Comparison of ENCODE assay signal across 1 mouse cellular context in the genomic region with DNA sequence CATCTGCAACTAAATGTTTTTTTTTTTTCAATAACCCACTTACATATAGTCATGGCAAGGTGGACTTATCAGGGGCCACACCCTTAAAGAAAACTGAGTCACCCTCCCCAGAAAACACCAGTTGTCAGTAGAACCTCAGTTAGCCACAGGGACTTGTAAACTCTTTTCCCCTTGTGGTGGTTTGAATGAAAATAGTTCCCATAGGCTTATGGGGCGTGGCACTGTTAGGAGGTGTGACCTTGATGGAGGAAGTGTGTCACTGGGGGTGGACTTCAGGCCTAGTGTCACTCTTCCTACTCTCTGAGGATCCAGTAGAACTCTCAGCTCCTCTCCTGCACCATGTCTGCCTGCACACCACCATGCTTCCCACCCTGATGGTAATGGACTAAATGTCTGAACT.
A peak's percentile ranks its signal among the peaks of the same experiment; 100 is the strongest.
TF ChIP-seq lines count a peak whose summit lies in the region.

No protein-coding gene starts in this region.

TF ChIP-seq in MEL, 35 proteins besides CTCF, POLR2A, EP300 and RAD21 (continued from another document):
- TF ChIP-seq NELFE (IDR thresholded peaks at IDR 0.05; ENCODE audit: low read depth, low read length) (no peak; the same call in 1 of the 2 replicates), TAL1 (IDR thresholded peaks at IDR 0.05; ENCODE audit: low read length) (no peak), ZC3H11A (IDR thresholded peaks at IDR 0.05; ENCODE audit: low read depth, low read length) (no peak), USF2 (IDR thresholded peaks at IDR 0.05; ENCODE audit: borderline replicate concordance in 1 of 2, insufficient read depth in 1 of 2, low read depth in 1 of 2, low read length in 2 of 2) (no peak), GATA1 (IDR thresholded peaks at IDR 0.05; ENCODE audit: low read depth, low read length) (peak; percentile 34; the same call in 1 of the 2 replicates), SIN3A (IDR thresholded peaks at IDR 0.05; ENCODE audit: low read length) (peak; percentile 80), MEF2A (IDR thresholded peaks at IDR 0.05; ENCODE audit: extremely low read depth, insufficient replicate concordance, low read depth, low read length, poor library complexity, severe bottlenecking) (no peak), MAZ (IDR thresholded peaks at IDR 0.05; ENCODE audit: low read depth, low read length) (0 out of 2 replicates have a peak, but pooled peaks have one; percentile 28), ELF1 (IDR thresholded peaks at IDR 0.05; ENCODE audit: low read depth, low read length) (peak; percentile 77), TCF12 (IDR thresholded peaks at IDR 0.05; ENCODE audit: low read depth, low read length) (peak; percentile 22; the same call in 1 of the 2 replicates), CHD2 (IDR thresholded peaks at IDR 0.05; ENCODE audit: low read length) (no peak), MXI1 (IDR thresholded peaks at IDR 0.05; ENCODE audit: low read depth, low read length) (peak; percentile 53; the same call in 1 of the 2 replicates), MYB (IDR thresholded peaks at IDR 0.05; ENCODE audit: low read depth, low read length) (no peak), JUND (IDR thresholded peaks at IDR 0.05; ENCODE audit: low read depth, low read length) (no peak), ZMIZ1 (IDR thresholded peaks at IDR 0.05; ENCODE audit: low read depth, low read length) (peak; percentile 31; the same call in 1 of the 2 replicates)
TF ChIP-seq in MEL: peak in this region for 15.
